Mouse (Mus musculus) limb, embryonic 14.5 days (tissue): ENCODE data around the gene Chil1. TPM values are rescaled to one million over a fixed set of nuclear protein-coding genes. Genes with fewer than 3 reads are reported as not detected.

ENCODE experiments used
- ATAC-seq: fragments of 200-750 bp; cut with Nextera tagmentation; 2 replicates; pipeline ENCODE4 v1.8.0; 2017; ENCODE audit warnings: low read depth, moderate number of reproducible peaks, moderate TSS enrichment; ENCODE audit not compliant: low FRiP score
- DNase-seq: peaks from one replicate; pipeline ENCODE4 v3.0.0-alpha.2; 2015; ENCODE audit warnings: low spot score
- H3K27ac ChIP-seq: fragments of 300-500 bp; sonication (generic); replicated peaks from 2 replicates; pipeline ENCODE4 v1.5.1; 2014; ENCODE audit warnings: low read depth, mild to moderate bottlenecking, low read length, moderate library complexity, mixed read lengths
- H3K27me3 ChIP-seq: fragments of 300-500 bp; sonication (generic); 2 replicates; pipeline ENCODE4 v1.6.1; 2014; ENCODE audit warnings: low read length, mixed read lengths; ENCODE audit not compliant: control insufficient read depth, insufficient read depth
- H3K36me3 ChIP-seq: fragments of 300-500 bp; sonication (generic); 2 replicates; pipeline ENCODE4 v1.6.1; 2014; ENCODE audit warnings: mild to moderate bottlenecking, low read length, moderate library complexity, mixed read lengths; ENCODE audit not compliant: control insufficient read depth, insufficient read depth
- H3K4me1 ChIP-seq: fragments of 300-500 bp; sonication (generic); 2 replicates; pipeline ENCODE4 v1.6.1; 2014; ENCODE audit warnings: antibody characterized with exemption, low read length, mixed read lengths; ENCODE audit not compliant: control insufficient read depth, insufficient read depth
- H3K4me2 ChIP-seq: fragments of 300-500 bp; sonication (generic); replicated peaks from 2 replicates; pipeline ENCODE4 v1.6.1; 2014; ENCODE audit warnings: low read depth, mild to moderate bottlenecking, low read length, moderate library complexity; ENCODE audit not compliant: severe bottlenecking
- H3K4me3 ChIP-seq: fragments of 300-500 bp; sonication (generic); replicated peaks from 2 replicates; pipeline ENCODE4 v1.5.1; 2014; ENCODE audit warnings: low read length
- H3K9ac ChIP-seq: fragments of 300-500 bp; sonication (generic); 2 replicates; pipeline ENCODE4 v1.6.1; 2014; ENCODE audit warnings: mild to moderate bottlenecking, low read depth, low read length, moderate library complexity; ENCODE audit not compliant: severe bottlenecking
- H3K9me3 ChIP-seq: fragments of 300-500 bp; sonication (generic); 2 replicates; pipeline ENCODE4 v1.6.1; 2016; ENCODE audit warnings: low read length; ENCODE audit not compliant: control insufficient read depth
- POLR2A ChIP-seq: fragments of 200-500 bp; IDR thresholded peaks from 2 replicates; pipeline ENCODE4 v1.8.0; 2012; ENCODE audit warnings: inconsistent platforms, mild to moderate bottlenecking, moderate library complexity, borderline replicate concordance; ENCODE audit not compliant: insufficient read depth, insufficient read length; ENCODE audit errors: extremely low read depth
- WGBS: fragments of 180-500 bp; shearing (Covaris S2); extraction: QIAGEN DNeasy Blood & Tissue Kit; methylation state at CpG from one replicate; pipeline ENCODE4 v1.1.7; 2014; 5-methylcytosine and 5-hydroxymethylcytosine counted together
- polyA plus RNA-seq, 2 experiments: library from polyadenylated mRNA; depleted of rRNA in 1 of 2; stranded (reverse) in 1 of 2; unstranded in 1 of 2; fragments of >200 nt; fragmentation: Nextera tagmentation in 1 of 2; extraction: Ambion mirVana in 1 of 2; gene quantifications; 2 replicates each; pipeline versions ENCODE4 v1.2.1 to v1.2.3; 2012 to 2014

The Chil1 gene
- polyA plus RNA-seq, 2 experiments, result 12.3 to 16.3 TPM

DNA sequence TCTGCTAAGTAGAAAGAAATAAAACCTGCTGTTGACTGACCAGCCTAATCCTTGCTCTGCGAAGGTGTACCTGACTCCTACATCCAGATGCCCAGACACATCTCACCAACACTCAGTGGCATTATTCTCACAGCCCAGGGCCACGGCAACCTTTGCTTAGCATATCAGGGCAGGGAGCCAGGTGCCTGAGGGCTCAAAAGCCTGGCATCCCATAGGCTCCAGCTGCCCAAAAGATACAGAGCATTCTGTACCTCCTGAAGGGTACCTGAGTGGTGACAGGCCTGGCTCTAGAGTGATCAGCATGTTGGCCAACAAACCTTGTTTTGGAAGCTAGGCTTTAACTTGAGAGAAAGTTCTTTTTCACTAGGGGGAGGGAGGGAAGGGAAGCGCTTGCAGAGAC lies 49.3 kb downstream of the Chil1 start:
- DNase-seq (no peak), ATAC-seq (no peak)
- H3K9me3 ChIP-seq, result no peaks in the 10 kb centered on the region
- H3K36me3 ChIP-seq, result no peaks in the 10 kb centered on the region
- H3K9ac ChIP-seq, result no peak overlapping the region
- H3K27ac ChIP-seq, result no peak overlapping the region
- H3K4me1 ChIP-seq, result peaks cover 10% of the 10 kb centered on the region; the same call in 1 of the 2 replicates
- H3K4me3 ChIP-seq, result no peak overlapping the region
- no peak overlapping the region for H3K4me2 ChIP-seq
- no peak for TF ChIP-seq POLR2A
- peaks cover 30% of the 10 kb centered on the region for H3K27me3 ChIP-seq
- 89% methylated on average over 3 of the region's 3 CpGs for WGBS

DNA sequence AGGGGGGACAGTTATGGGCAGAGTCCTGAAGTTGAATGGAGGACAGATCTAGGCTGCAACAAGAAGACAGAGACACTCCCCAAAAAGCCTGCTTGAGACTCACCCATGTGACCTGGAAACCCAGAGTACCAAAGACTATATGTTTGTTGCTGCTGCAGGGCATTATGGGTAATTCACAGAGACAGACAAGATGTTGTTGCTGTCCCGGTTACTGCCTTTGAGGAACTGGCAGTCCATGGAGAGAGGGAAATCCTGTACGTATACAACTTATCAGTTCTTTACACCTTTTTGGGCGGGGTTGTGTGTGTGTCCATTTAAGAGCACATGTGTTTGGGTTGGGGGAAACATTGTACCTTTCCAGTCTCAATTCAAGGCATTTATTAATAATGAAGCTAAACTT lies 49.7 kb downstream of the Chil1 start:
- WGBS, result 72% methylated on average over 3 of the region's 3 CpGs
- Histone ChIP-seq H3K4me2 (no peak overlapping the region), H3K36me3 (no peaks in the 10 kb centered on the region), H3K9me3 (no peaks in the 10 kb centered on the region), H3K9ac (no peak overlapping the region), H3K27ac (no peak overlapping the region), H3K27me3 (peaks cover 33% of the 10 kb centered on the region), H3K4me3 (no peak overlapping the region), H3K4me1 (peaks cover 10% of the 10 kb centered on the region; the same call in 1 of the 2 replicates)
- TF ChIP-seq POLR2A, result no peak
- DNase-seq (no peak), ATAC-seq (no peak)

DNA sequence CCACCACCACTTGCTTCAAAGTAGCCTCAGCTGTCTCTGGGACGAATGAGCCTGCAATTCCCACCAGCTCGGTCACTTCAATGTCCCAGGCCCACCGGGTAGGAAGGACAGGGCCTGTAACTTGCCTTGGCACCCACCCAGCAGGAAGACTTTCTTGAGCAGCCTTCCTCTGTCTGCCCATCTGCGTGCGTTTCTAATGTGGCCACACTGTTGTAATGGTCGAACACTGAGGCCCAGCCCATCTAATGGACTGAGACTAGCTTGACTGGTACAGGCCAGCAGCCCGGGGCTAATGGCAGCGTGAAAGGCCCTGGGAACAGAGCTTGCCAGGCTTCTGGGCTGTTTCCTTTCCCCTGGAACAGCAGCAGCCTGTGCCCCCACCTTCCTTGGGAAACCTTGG lies 50.4 kb downstream of the Chil1 start:
- ATAC-seq (no peak), DNase-seq (no peak)
- Histone ChIP-seq H3K36me3 (no peaks in the 10 kb centered on the region), H3K27me3 (peaks cover 33% of the 10 kb centered on the region), H3K4me2 (no peak overlapping the region), H3K27ac (no peak overlapping the region), H3K4me3 (no peak overlapping the region), H3K9me3 (no peaks in the 10 kb centered on the region), H3K9ac (no peak overlapping the region), H3K4me1 (peaks cover 10% of the 10 kb centered on the region; the same call in 1 of the 2 replicates)
- TF ChIP-seq POLR2A, result no peak
- 73% methylated on average over 8 of the region's 8 CpGs for WGBS

DNA sequence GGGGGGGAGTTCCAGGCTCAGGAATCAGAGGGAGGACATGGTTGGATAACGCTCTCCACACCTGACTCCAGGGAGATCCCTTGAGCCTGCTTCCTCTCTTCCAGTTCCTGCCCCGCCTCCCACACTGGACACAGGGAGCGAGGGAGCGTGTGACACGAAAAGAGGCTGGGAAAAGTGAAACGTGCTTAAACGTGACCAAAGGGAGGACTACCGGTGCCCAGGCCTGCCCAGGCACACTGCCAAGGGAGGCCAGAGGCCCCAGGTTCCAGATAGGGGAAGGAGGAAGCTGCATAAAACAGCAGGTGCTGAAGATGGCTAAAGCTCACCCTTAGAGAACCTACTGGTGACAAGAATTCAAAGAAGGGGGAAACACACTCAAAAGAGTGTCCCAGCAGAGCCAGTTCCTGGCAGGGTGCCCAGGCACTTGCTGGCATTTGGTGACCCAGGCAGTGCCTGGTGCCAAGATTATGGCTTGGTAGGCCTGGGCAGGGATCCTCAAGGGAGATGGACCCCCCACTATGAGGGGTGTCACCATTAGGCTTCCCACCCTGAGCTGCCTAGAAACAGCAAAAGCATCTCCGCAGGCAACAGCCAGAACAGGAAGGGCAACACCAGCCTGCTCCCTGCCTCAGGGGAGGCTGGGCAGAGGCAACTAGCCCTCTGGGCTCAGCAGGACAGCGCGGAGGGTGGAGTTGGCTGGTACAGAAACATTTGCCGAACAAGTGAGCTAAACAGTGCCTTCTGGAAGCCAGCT lies 51.0 kb downstream of the Chil1 start:
- no peak for ATAC-seq

DNA sequence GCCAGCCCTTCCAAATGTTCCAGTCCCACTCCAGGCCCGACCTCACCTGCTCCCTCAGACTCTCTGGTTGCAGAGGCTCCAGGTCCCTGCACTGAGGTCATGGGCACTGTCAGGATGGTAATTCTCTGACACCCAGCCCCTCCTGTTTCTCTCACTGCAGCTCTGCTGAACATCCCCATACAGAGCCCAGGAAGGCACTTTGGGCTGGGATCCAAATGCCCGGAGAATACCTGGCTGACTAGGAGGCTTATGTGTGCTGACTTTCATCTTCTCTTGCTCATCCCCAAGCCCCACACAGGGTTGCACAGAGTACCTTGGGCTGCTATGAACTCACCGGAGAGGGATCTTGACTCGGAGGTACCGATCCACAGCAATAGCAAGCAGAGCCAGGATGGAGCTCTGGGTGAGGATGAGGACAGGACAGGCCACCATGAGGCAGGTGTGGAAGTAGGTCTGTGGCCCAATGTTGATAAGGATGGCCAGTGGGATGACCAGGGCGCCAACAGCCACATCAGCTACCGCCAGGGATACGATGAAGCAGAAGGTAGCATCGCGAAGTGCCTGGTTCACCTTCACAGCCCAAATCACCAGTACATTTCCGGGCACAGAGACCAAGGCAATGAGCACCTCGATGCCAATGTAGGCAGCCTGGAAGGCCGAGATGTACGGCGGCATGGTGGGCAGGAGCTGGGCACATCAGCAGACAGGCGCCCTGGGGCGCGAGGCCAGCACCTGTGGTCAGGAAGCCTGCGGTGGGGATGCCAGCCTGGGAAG lies 51.9 kb downstream of the Chil1 start:
- Histone ChIP-seq H3K9me3 (no peaks in the 10 kb centered on the region), H3K4me2 (peak overlapping the region; percentile 95), H3K27me3 (peaks cover 33% of the 10 kb centered on the region), H3K9ac (no peak overlapping the region), H3K36me3 (no peaks in the 10 kb centered on the region), H3K4me1 (peaks cover 10% of the 10 kb centered on the region; the same call in 1 of the 2 replicates), H3K4me3 (peak overlapping the region; percentile 46; the same call in 1 of the 2 replicates), H3K27ac (no peak overlapping the region)
- DNase-seq (no peak), ATAC-seq (no peak)
- no peak for TF ChIP-seq POLR2A
- WGBS, result 57% methylated on average over 18 of the region's 19 CpGs

More for the DNA sequence above, 51.0 kb downstream of the Chil1 start:
- TF ChIP-seq POLR2A, result no peak
- 44% methylated on average over 11 of the region's 12 CpGs for WGBS
- H3K4me3 ChIP-seq, result no peak overlapping the region
- no peak overlapping the region for H3K27ac ChIP-seq
- H3K4me2 ChIP-seq, result no peak overlapping the region
- peaks cover 33% of the 10 kb centered on the region for H3K27me3 ChIP-seq
- H3K9me3 ChIP-seq, result no peaks in the 10 kb centered on the region
- no peak for DNase-seq
- no peak overlapping the region for H3K9ac ChIP-seq
- H3K36me3 ChIP-seq, result no peaks in the 10 kb centered on the region
- peaks cover 10% of the 10 kb centered on the region; the same call in 1 of the 2 replicates for H3K4me1 ChIP-seq
